Mouse (Mus musculus) brain, embryonic 14.5 days (tissue): ENCODE data around the gene Lhx6.

ENCODE experiments used
- CTCF ChIP-seq: fragments of 200-500 bp; IDR thresholded peaks from 2 replicates; pipeline ENCODE4 v1.5.1; 2012; ENCODE audit warnings: inconsistent platforms, mild to moderate bottlenecking, moderate library complexity, borderline replicate concordance; ENCODE audit not compliant: insufficient read depth, insufficient read length; ENCODE audit errors: extremely low read depth
- POLR2A ChIP-seq: fragments of 200-500 bp; IDR thresholded peaks from 2 replicates; pipeline ENCODE4 v1.6.1; 2012; ENCODE audit warnings: mild to moderate bottlenecking, inconsistent platforms, borderline replicate concordance; ENCODE audit not compliant: poor library complexity, insufficient read depth, insufficient read length, severe bottlenecking; ENCODE audit errors: extremely low read depth

- no peak for TF ChIP-seq CTCF
- no peak for TF ChIP-seq POLR2A
Measured at GRCm38 (mm10) chr2:36032884-36033283, 72.3 kb downstream of the Lhx6 start.
